Mouse (Mus musculus) heart, postnatal 14 days (tissue): ENCODE data around the gene Myo1a. TPM values are rescaled to one million over a fixed set of nuclear protein-coding genes. Genes with fewer than 3 reads are reported as not detected.
"Not testable (repeated sequence)": the region's sequence is repeated elsewhere in the genome, so short reads cannot be mapped to it uniquely, and the experiment has no call there.

Source experiments
- DNase-seq, 2 experiments: peaks; one replicate each; pipeline ENCODE4 v3.0.0; 2021 to 2022
- intact Hi-C: fragments of 180-260 bp; cut with DNase I; formaldehyde crosslinking; loops from one replicate; pipeline ENCODE4 v1.15.1; 2025
- long read RNA-seq, 2 experiments: library from polyadenylated mRNA; stranded (forward); transcript quantifications; one replicate each; pipeline ENCODE4 v2.0.0; 2021
- total RNA-seq, 2 experiments: library from RNA; stranded (reverse); gene quantifications; 2 replicates each; pipeline ENCODE4 v1.2.3; 2021

Myo1a gene
- total RNA-seq: under 1 TPM in 1 of 2 experiments, not detected in 1; 0.15 TPM
- long read RNA-seq, experiment 1: 0 reads
- long read RNA-seq, experiment 2: 0 reads

GRCm38 (mm10) chr10:127704766-127705220 lies at the start of gene Myo1a:
TSS of gene Myo1a (plus strand) at chr10:127705170.
- no peak for DNase-seq
- intact Hi-C loops: no loop called here

GRCm38 (mm10) chr10:127657617-127658016 lies 47.4 kb upstream of the Myo1a start:
- intact Hi-C loops, DNase-seq: not testable (repeated sequence)

GRCm38 (mm10) chr10:127658076-127658475 lies 46.9 kb upstream of the Myo1a start:
- intact Hi-C loops: no loop called here
- DNase-seq: no peak

GRCm38 (mm10) chr10:127659551-127659950 lies 45.4 kb upstream of the Myo1a start:
- DNase-seq: no peak
- intact Hi-C loops: no loop called here

GRCm38 (mm10) chr10:127661291-127661914 lies 43.6 kb upstream of the Myo1a start:
- intact Hi-C loops: loop anchor here (2.0 kb wide), 1 partner anchor 15 kb away; no protein-coding TSS in a partner anchor
- DNase-seq: peak; percentile 35 to 38

GRCm38 (mm10) chr10:127661915-127662663 lies 42.9 kb upstream of the Myo1a start:
- DNase-seq: peak; percentile 64 to 69
- intact Hi-C loops: loop anchor here (2.0 kb wide), 1 partner anchor 15 kb away; no protein-coding TSS in a partner anchor

GRCm38 (mm10) chr10:127662666-127663253 lies 42.2 kb upstream of the Myo1a start:
- peak; percentile 35 to 36 for DNase-seq
- intact Hi-C loops: no loop called here

- no peak for DNase-seq
- intact Hi-C loops: no loop called here
Observed at GRCm38 (mm10) chr10:127663590-127663989, 41.4 kb upstream of the Myo1a start.

- intact Hi-C loops: no loop called here
- no peak for DNase-seq
Observed at GRCm38 (mm10) chr10:127664166-127664565, 40.8 kb upstream of the Myo1a start.

GRCm38 (mm10) chr10:127664891-127665290 lies 40.1 kb upstream of the Myo1a start:
- intact Hi-C loops: no loop called here
- no peak for DNase-seq

GRCm38 (mm10) chr10:127665366-127666181 lies 39.4 kb upstream of the Myo1a start:
- DNase-seq: no peak
- intact Hi-C loops: no loop called here

GRCm38 (mm10) chr10:127666501-127667268 lies 38.3 kb upstream of the Myo1a start, which contains the start of gene Nemp1:
TSS of gene Nemp1 (plus strand) at chr10:127666901.
- peak; percentile 85 to 91 for DNase-seq
- intact Hi-C loops: no loop called here

- intact Hi-C loops: no loop called here
Observed at GRCm38 (mm10) chr10:127667269-127668092, 37.5 kb upstream of the Myo1a start.

GRCm38 (mm10) chr10:127668093-127669050 lies 36.6 kb upstream of the Myo1a start, which contains the start of gene Nab2:
TSS of gene Nab2 (minus strand) at chr10:127668568.
- intact Hi-C loops: no loop called here
- DNase-seq: peak; percentile 81 to 82

More at GRCm38 (mm10) chr10:127667269-127668092, 37.5 kb upstream of the Myo1a start:
- DNase-seq: peak; percentile 88 to 89

GRCm38 (mm10) chr10:127669170-127669569 lies 35.8 kb upstream of the Myo1a start:
- DNase-seq: peak in 1 of 2 experiments; percentile 40
- intact Hi-C loops: no loop called here

GRCm38 (mm10) chr10:127670185-127670584 lies 34.8 kb upstream of the Myo1a start:
- no peak for DNase-seq
- intact Hi-C loops: loop anchor here (2.0 kb wide), 1 partner anchor 27 kb away; the partner anchor contains the start of gene Stat6

GRCm38 (mm10) chr10:127671276-127671675 lies 33.7 kb upstream of the Myo1a start:
- intact Hi-C loops: loop anchor here (2.0 kb wide), 1 partner anchor 28 kb away; the partner anchor contains the start of gene Stat6
- no peak for DNase-seq
